Mouse (Mus musculus) heart, postnatal 0 days (tissue): ENCODE measurements at regions not wholly inside any gene's neighbourhood (a gene's known extent, or its start where the extent isn't known, plus 50 kb on each side); places are given as distances from the start of the nearest gene placed in this dataset.

Experiments used
- CTCF ChIP-seq: IDR thresholded peaks from 2 replicates; pipeline ENCODE4 v1.5.1; 2016; ENCODE audit warnings: antibody characterized with exemption, control low read depth, low read depth
- EP300 ChIP-seq: IDR thresholded peaks from 2 replicates; pipeline ENCODE4 v1.6.1; 2016; ENCODE audit warnings: antibody characterized with exemption, low read depth

- peak; percentile 32 for TF ChIP-seq CTCF
- no peak for TF ChIP-seq EP300
Observed at GRCm38 (mm10) chr9:60998086-60998785, 203.9 kb downstream of the Uaca start.
